ENCODE assay signal across 8 mouse cellular contexts in the genomic region with DNA sequence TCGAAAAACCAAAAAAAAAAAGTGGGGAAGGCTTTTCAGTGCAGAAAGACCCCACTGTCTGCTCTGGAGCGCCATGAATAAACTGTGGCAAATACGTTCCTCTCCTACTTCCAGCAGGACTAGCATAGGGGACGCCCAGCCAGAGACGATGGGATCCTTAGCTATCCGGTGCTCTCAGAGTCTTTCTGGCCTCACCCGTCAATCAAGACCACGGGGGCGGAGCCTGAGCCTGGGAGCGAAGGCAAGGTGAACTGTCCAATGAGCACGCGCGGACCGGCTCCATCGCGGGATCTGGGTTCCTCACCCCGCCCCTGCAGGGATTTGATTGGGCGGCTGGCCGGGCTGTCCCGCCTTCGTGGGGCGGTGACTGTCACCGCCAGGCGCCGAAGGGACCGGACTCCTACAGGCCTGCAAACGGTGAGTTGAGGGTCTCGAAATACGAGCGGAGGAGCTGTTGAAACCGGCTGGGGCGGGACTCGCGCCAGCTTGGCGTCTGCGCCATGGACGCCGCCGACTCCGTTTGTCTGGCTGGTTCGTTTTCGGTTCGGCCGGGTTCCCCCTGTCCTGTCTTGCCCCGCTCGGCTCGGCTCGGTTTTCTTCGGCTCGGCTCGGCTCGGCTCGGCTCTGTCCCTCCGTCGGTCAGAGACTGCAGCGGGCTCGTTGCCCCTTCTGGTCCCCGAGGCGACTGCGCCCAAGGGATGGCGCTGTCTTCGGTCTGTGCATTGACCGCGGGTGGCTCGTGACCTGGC. TPM values are rescaled to one million over a fixed set of nuclear protein-coding genes. Genes with fewer than 3 reads are reported as not detected.
DNase-seq lines count a peak whose midpoint lies in the region; ATAC-seq and TF ChIP-seq lines count a peak whose summit lies in the region.

A gene (plus strand): TSS at position 350 of the 749 bp plus-strand sequence.

- no peaks in the 10 kb centered on the region for H3K79me2 ChIP-seq in C2C12 (ENCODE audit: control insufficient read depth, insufficient read depth)

- ATAC-seq in heart, embryonic 12.5 days (ENCODE audit: insufficient number of reproducible peaks, low FRiP score), result peak; percentile 100
- ATAC-seq in kidney, postnatal 0 days (replicated peaks; ENCODE audit: low FRiP score, low read depth), result peak; percentile 98
- peak; percentile 98 for ATAC-seq in liver, embryonic 11.5 days (replicated peaks; ENCODE audit: low FRiP score)
- ATAC-seq in stomach, embryonic 14.5 days (ENCODE audit: insufficient number of reproducible peaks, insufficient read depth, low FRiP score, low read depth), result peak; percentile 99

- no peaks in the 10 kb centered on the region for H3K79me3 ChIP-seq in C2C12 (ENCODE audit: low read depth)

- no peaks in the 10 kb centered on the region for H3K9me3 ChIP-seq in erythroblast, embryonic 14.5 days (ENCODE audit: control insufficient read depth, low read length)
- no peaks in the 10 kb centered on the region for H3K9me3 ChIP-seq in heart, embryonic 12.5 days (replicated peaks)
- H3K9me3 ChIP-seq in kidney, postnatal 0 days (replicated peaks; ENCODE audit: low read length), result no peaks in the 10 kb centered on the region
- peaks cover 3% of the 10 kb centered on the region; the same call in 1 of the 2 replicates for H3K9me3 ChIP-seq in liver, embryonic 11.5 days (ENCODE audit: control insufficient read depth, low read length)
- no peaks in the 10 kb centered on the region for H3K9me3 ChIP-seq in stomach, embryonic 14.5 days (ENCODE audit: control insufficient read depth, low read depth, low read length)

- H3K36me3 ChIP-seq in C2C12 (ENCODE audit: control insufficient read depth, insufficient read depth), result no peaks in the 10 kb centered on the region
- H3K36me3 ChIP-seq in erythroblast, embryonic 14.5 days (ENCODE audit: control insufficient read depth), result peaks cover 11% of the 10 kb centered on the region
- H3K36me3 ChIP-seq in heart, embryonic 12.5 days, result no peaks in the 10 kb centered on the region
- H3K36me3 ChIP-seq in kidney, postnatal 0 days (ENCODE audit: insufficient read depth, low read length), result no peaks in the 10 kb centered on the region; the same call in 1 of the 2 replicates
- H3K36me3 ChIP-seq in liver, embryonic 11.5 days (ENCODE audit: control insufficient read depth, insufficient read depth, low read length), result no peaks in the 10 kb centered on the region
- no peaks in the 10 kb centered on the region; the same call in 1 of the 2 replicates for H3K36me3 ChIP-seq in stomach, embryonic 14.5 days (ENCODE audit: control insufficient read depth, insufficient read depth, low read length)

- peak within 1 kb of the TSS; percentile 79 for H3K9ac ChIP-seq in heart, embryonic 12.5 days
- H3K9ac ChIP-seq in kidney, postnatal 0 days (ENCODE audit: low read depth, low read length), result peak within 1 kb of the TSS; percentile 88
- peak within 1 kb of the TSS; percentile 84 for H3K9ac ChIP-seq in liver, embryonic 11.5 days (ENCODE audit: low read depth, low read length)
- peak within 1 kb of the TSS; percentile 64 for H3K9ac ChIP-seq in stomach, embryonic 14.5 days (replicated peaks; ENCODE audit: low read depth, low read length)

- no peak for TF ChIP-seq CTCF in C2C12 (IDR thresholded peaks at IDR 0.05; ENCODE audit: control insufficient read depth, insufficient read depth, insufficient read length)
- peak; percentile 19; the same call in 1 of the 2 replicates for TF ChIP-seq CTCF in brain, embryonic 14.5 days (IDR thresholded peaks at IDR 0.05; ENCODE audit: borderline replicate concordance, extremely low read depth, insufficient read depth, insufficient read length)
- TF ChIP-seq CTCF in kidney, postnatal 0 days (IDR thresholded peaks at IDR 0.05; ENCODE audit: low read depth), result peak; percentile 44

- no peaks in the 10 kb centered on the region for H3K27me3 ChIP-seq in C2C12 (ENCODE audit: control insufficient read depth, insufficient read depth, insufficient read length)
- H3K27me3 ChIP-seq in erythroblast, embryonic 14.5 days (ENCODE audit: control insufficient read depth), result peaks cover 5% of the 10 kb centered on the region
- H3K27me3 ChIP-seq in heart, embryonic 12.5 days (replicated peaks), result 0 out of 2 replicates have a peak, but pooled peaks cover 4% of the 10 kb centered on the region
- H3K27me3 ChIP-seq in kidney, postnatal 0 days (ENCODE audit: insufficient read depth, low read length), result no peaks in the 10 kb centered on the region
- no peaks in the 10 kb centered on the region; the same call in 1 of the 2 replicates for H3K27me3 ChIP-seq in liver, embryonic 11.5 days (replicated peaks; ENCODE audit: control insufficient read depth, insufficient read depth, low read length)
- H3K27me3 ChIP-seq in stomach, embryonic 14.5 days (ENCODE audit: control insufficient read depth, insufficient read depth, low read length), result no peaks in the 10 kb centered on the region

- peaks cover 27% of the 10 kb centered on the region for H3K4me1 ChIP-seq in erythroblast, embryonic 14.5 days (ENCODE audit: control insufficient read depth)
- peaks cover 11% of the 10 kb centered on the region for H3K4me1 ChIP-seq in heart, embryonic 12.5 days (replicated peaks)
- peaks cover 7% of the 10 kb centered on the region; the same call in 1 of the 2 replicates for H3K4me1 ChIP-seq in kidney, postnatal 0 days (replicated peaks; ENCODE audit: insufficient read depth, low read length)
- H3K4me1 ChIP-seq in liver, embryonic 11.5 days (replicated peaks; ENCODE audit: control insufficient read depth, insufficient read depth, low read length), result peaks cover 13% of the 10 kb centered on the region
- peaks cover 6% of the 10 kb centered on the region for H3K4me1 ChIP-seq in stomach, embryonic 14.5 days (ENCODE audit: control insufficient read depth, insufficient read depth, low read length)

- peak within 1 kb of the TSS; percentile 59 for H3ac ChIP-seq in C2C12 (ENCODE audit: control insufficient read depth, insufficient read length, low read depth)

- peak; percentile 68; the same call in 1 of the 2 replicates for TF ChIP-seq POLR2A in brain, embryonic 14.5 days (IDR thresholded peaks at IDR 0.05; ENCODE audit: borderline replicate concordance, extremely low read depth, insufficient read depth, insufficient read length, poor library complexity, severe bottlenecking)

- peak within 1 kb of the TSS; percentile 51 for H3K4me3 ChIP-seq in C2C12 (ENCODE audit: insufficient read depth, poor library complexity, severe bottlenecking)
- H3K4me3 ChIP-seq in erythroblast, embryonic 14.5 days (replicated peaks), result peak within 1 kb of the TSS; percentile 95
- H3K4me3 ChIP-seq in heart, embryonic 12.5 days, result peak within 1 kb of the TSS; percentile 65
- peak within 1 kb of the TSS; percentile 71 for H3K4me3 ChIP-seq in kidney, postnatal 0 days (replicated peaks; ENCODE audit: low read depth, low read length)
- H3K4me3 ChIP-seq in liver, embryonic 11.5 days (ENCODE audit: low read depth, low read length), result peak within 1 kb of the TSS; percentile 70
- peak within 1 kb of the TSS; percentile 53 for H3K4me3 ChIP-seq in stomach, embryonic 14.5 days (ENCODE audit: low read depth, low read length)

- H3K27ac ChIP-seq in heart, embryonic 12.5 days (ENCODE audit: poor library complexity, severe bottlenecking), result peak within 1 kb of the TSS; percentile 76
- peak within 1 kb of the TSS; percentile 90 for H3K27ac ChIP-seq in kidney, postnatal 0 days
- peak within 1 kb of the TSS; percentile 56 for H3K27ac ChIP-seq in liver, embryonic 11.5 days (ENCODE audit: low read depth, low read length)
- peak within 1 kb of the TSS; percentile 87 for H3K27ac ChIP-seq in stomach, embryonic 14.5 days (ENCODE audit: low read length)

- H3K4me2 ChIP-seq in heart, embryonic 12.5 days, result peak within 1 kb of the TSS; percentile 83
- H3K4me2 ChIP-seq in kidney, postnatal 0 days (ENCODE audit: low read length), result peak within 1 kb of the TSS; percentile 81
- H3K4me2 ChIP-seq in liver, embryonic 11.5 days, result peak within 1 kb of the TSS; percentile 93
- H3K4me2 ChIP-seq in stomach, embryonic 14.5 days (replicated peaks; ENCODE audit: low read depth, low read length), result peak within 1 kb of the TSS; percentile 51

- peak; percentile 99 for DNase-seq in brain, embryonic 14.5 days (ENCODE audit: low read depth)
- DNase-seq in kidney, postnatal 0 days (ENCODE audit: low spot score), result peak; percentile 99
- DNase-seq in liver, embryonic 11.5 days (ENCODE audit: low spot score), result peak; percentile 98
- DNase-seq in naive thymus-derived CD4-positive, alpha-beta T cell, adult 2 months (ENCODE audit: low read depth), result peak; percentile 99

- under 1% methylated on average over 65 of the region's 65 CpGs for WGBS in heart, embryonic 12.5 days
- WGBS in kidney, postnatal 0 days, result 4% methylated on average over 65 of the region's 65 CpGs
- under 1% methylated on average over 65 of the region's 65 CpGs for WGBS in liver, embryonic 11.5 days
- WGBS in stomach, embryonic 14.5 days, result under 1% methylated on average over 65 of the region's 65 CpGs

TF ChIP-seq in C2C12, 6 proteins besides CTCF, POLR2A, EP300 and RAD21:
- TF ChIP-seq MYOG (IDR thresholded peaks at IDR 0.05; ENCODE audit: control insufficient read depth, extremely low read depth, insufficient read length) (no peak), FOSL1 (IDR thresholded peaks at IDR 0.05; ENCODE audit: insufficient read depth, low read length, poor library complexity, severe bottlenecking) (no peak), MAX (IDR thresholded peaks at IDR 0.05) (no peak)

RNA-seq across cellular contexts. Expression of the gene that starts here (rescaled TPM):
- polyA plus RNA-seq in C2C12 (2012; fragmentation: generic; extraction: Trizol), result 47.9 TPM
- 62.4 and 82.8 TPM in 2 replicates for polyA plus RNA-seq in brain, embryonic 14.5 days (2012; rRNA removed)
- polyA plus RNA-seq in erythroblast, embryonic 14.5 days (2012), result 4.1 and 5.2 TPM in 2 replicates
- polyA plus RNA-seq in heart, embryonic 12.5 days (2016; fragmentation: Nextera tagmentation; extraction: Ambion mirVana), result 43.8 and 45.2 TPM in 2 replicates
- polyA plus RNA-seq in kidney, postnatal 0 days (2015; fragmentation: Nextera tagmentation; extraction: Ambion mirVana), result 102 and 111 TPM in 2 replicates
- 66.6 and 67.9 TPM in 2 replicates for polyA plus RNA-seq in liver, embryonic 11.5 days (2014; fragmentation: Nextera tagmentation; extraction: Ambion mirVana)
- polyA plus RNA-seq in stomach, embryonic 14.5 days (2014; fragmentation: Nextera tagmentation; extraction: Ambion mirVana), result 92.9 and 94.3 TPM in 2 replicates

Comparison
In these comparisons a context has a peak if more than half of its experiments do, and no peak if none do; other contexts are left out.
1. Peak in every context shown above with its lines: DNase-seq, ATAC-seq, H3K4me3 ChIP-seq and H3K27ac ChIP-seq.